Mouse (Mus musculus) layer of hippocampus, adult 11-12 months (tissue): Measurements from ENCODE around the gene Pih1d1.
A peak's percentile ranks its signal among the peaks of the same experiment; 100 is the strongest.

ENCODE experiments used
- DNase-seq: peaks from one replicate; pipeline ENCODE4 v3.0.0; 2022; ENCODE audit warnings: low spot score

The Pih1d1 gene

GRCm38 (mm10) chr7:45195341-45196175, 41.5 kb downstream of the Pih1d1 start:
- DNase-seq = no peak

GRCm38 (mm10) chr7:45196176-45196535, 42.1 kb downstream of the Pih1d1 start:
- DNase-seq = no peak

- DNase-seq = no peak
Observed at GRCm38 (mm10) chr7:45196994-45197393, 42.9 kb downstream of the Pih1d1 start.

GRCm38 (mm10) chr7:45198435-45198834, 44.3 kb downstream of the Pih1d1 start:
- peak; percentile 75 for DNase-seq

- DNase-seq = no peak
Observed at GRCm38 (mm10) chr7:45198961-45199360, 44.9 kb downstream of the Pih1d1 start.

GRCm38 (mm10) chr7:45202654-45203053, 48.6 kb downstream of the Pih1d1 start:
- no peak for DNase-seq

- peak; percentile 91 for DNase-seq
Observed at GRCm38 (mm10) chr7:45204380-45205143, 50.5 kb downstream of the Pih1d1 start, which contains the start of gene Ccdc155. TSS of gene Ccdc155 (minus strand) at chr7:45204892.

- DNase-seq = no peak
Observed at GRCm38 (mm10) chr7:45208260-45208659, 54.2 kb downstream of the Pih1d1 start.
